Mouse (Mus musculus) embryonic facial prominence, embryonic 13.5 days (tissue): Measurements from ENCODE around the gene Rpl32. TPM values are rescaled to one million over a fixed set of nuclear protein-coding genes. Genes with fewer than 3 reads are reported as not detected.

Experiments
- ATAC-seq: fragments of 200-750 bp; cut with Nextera tagmentation; 2 replicates; pipeline ENCODE4 v1.8.0; 2017; ENCODE audit warnings: low read depth; ENCODE audit not compliant: insufficient number of reproducible peaks, insufficient read depth, low FRiP score, low TSS enrichment
- H3K27ac ChIP-seq: fragments of 300-500 bp; sonication (generic); 2 replicates; pipeline ENCODE4 v1.5.1; 2015; ENCODE audit warnings: moderate library complexity, mild to moderate bottlenecking, inconsistent platforms
- H3K27me3 ChIP-seq: fragments of 300-500 bp; sonication (generic); 2 replicates; pipeline ENCODE4 v1.6.1; 2015; ENCODE audit warnings: mild to moderate bottlenecking, inconsistent platforms
- H3K36me3 ChIP-seq: fragments of 300-500 bp; sonication (generic); 2 replicates; pipeline ENCODE4 v1.6.1; 2015; ENCODE audit warnings: mild to moderate bottlenecking, inconsistent platforms
- H3K4me1 ChIP-seq: fragments of 300-500 bp; sonication (generic); 2 replicates; pipeline ENCODE4 v1.6.1; 2015; ENCODE audit warnings: inconsistent platforms
- H3K4me2 ChIP-seq: fragments of 300-500 bp; sonication (generic); 2 replicates; pipeline ENCODE4 v1.6.1; 2015; ENCODE audit warnings: moderate library complexity, mild to moderate bottlenecking, inconsistent platforms
- H3K4me3 ChIP-seq: fragments of 300-500 bp; sonication (generic); 2 replicates; pipeline ENCODE4 v1.5.1; 2015; ENCODE audit warnings: mild to moderate bottlenecking, inconsistent platforms
- H3K9ac ChIP-seq: fragments of 300-500 bp; sonication (generic); 2 replicates; pipeline ENCODE4 v1.6.1; 2015; ENCODE audit warnings: mild to moderate bottlenecking, inconsistent platforms
- H3K9me3 ChIP-seq: fragments of 300-500 bp; sonication (generic); 2 replicates; pipeline ENCODE4 v1.6.1; 2016; ENCODE audit warnings: inconsistent platforms
- WGBS: fragments of 180-500 bp; shearing (Covaris S2); methylation state at CpG from one replicate; pipeline ENCODE4 v1.1.7; 2015; ENCODE audit warnings: mixed read lengths; 5-methylcytosine and 5-hydroxymethylcytosine counted together
- polyA plus RNA-seq: library from polyadenylated mRNA; unstranded; fragments of >200 nt; fragmentation: Nextera tagmentation; extraction: Ambion mirVana; gene quantifications from 2 replicates; pipeline ENCODE4 v1.2.1, GENCODE M21; 2015

Gene Rpl32
- polyA plus RNA-seq, 1 experiment from 2014 or later = 2,526 TPM

GRCm38 (mm10) chr6:115775838-115776237, 32.7 kb downstream of the Rpl32 start:
- no peak for ATAC-seq
- Histone ChIP-seq H3K9ac (peak overlapping the region; percentile 86), H3K4me3 (peak overlapping the region; percentile 81), H3K27me3 (no peaks in the 10 kb centered on the region), H3K4me2 (peak overlapping the region; percentile 93), H3K9me3 (no peaks in the 10 kb centered on the region), H3K4me1 (peaks cover 23% of the 10 kb centered on the region), H3K27ac (peak overlapping the region; percentile 88), H3K36me3 (peaks cover 25% of the 10 kb centered on the region)
- 46% methylated on average over 3 of the region's 3 CpGs for WGBS

GRCm38 (mm10) chr6:115774501-115774921, 34.0 kb downstream of the Rpl32 start, which contains the start of gene Cand2:
Cand2 (plus strand) TSS chr6:115774538.
- Histone ChIP-seq H3K27me3 (no peaks in the 10 kb centered on the region), H3K9me3 (no peaks in the 10 kb centered on the region), H3K27ac (peak within 1 kb of the TSS; percentile 88), H3K4me3 (peak within 1 kb of the TSS; percentile 81), H3K4me1 (peaks cover 23% of the 10 kb centered on the region), H3K9ac (peak within 1 kb of the TSS; percentile 86), H3K36me3 (peaks cover 12% of the 10 kb centered on the region), H3K4me2 (peak within 1 kb of the TSS; percentile 93)
- peak; percentile 81 for ATAC-seq
- 0% methylated on average over 21 of the region's 28 CpGs for WGBS

- peak; percentile 70; the same call in 1 of the 2 replicates for ATAC-seq
- Histone ChIP-seq H3K9ac (peak overlapping the region; percentile 66), H3K27me3 (no peaks in the 10 kb centered on the region), H3K4me2 (peak overlapping the region; percentile 93), H3K4me1 (peaks cover 23% of the 10 kb centered on the region), H3K4me3 (peak overlapping the region; percentile 81), H3K9me3 (no peaks in the 10 kb centered on the region), H3K27ac (peak overlapping the region; percentile 73), H3K36me3 (peaks cover 9% of the 10 kb centered on the region)
- 2% methylated on average over 14 of the region's 14 CpGs for WGBS
Measured at GRCm38 (mm10) chr6:115773966-115774413, 34.6 kb downstream of the Rpl32 start.

GRCm38 (mm10) chr6:115772604-115773003, 35.9 kb downstream of the Rpl32 start:
- no peaks in the 10 kb centered on the region; the same call in 1 of the 2 replicates for H3K36me3 ChIP-seq
- no peak overlapping the region for H3K4me3 ChIP-seq
- ATAC-seq = no peak
- no peaks in the 10 kb centered on the region for H3K9me3 ChIP-seq
- no peaks in the 10 kb centered on the region for H3K27me3 ChIP-seq
- H3K4me1 ChIP-seq = peaks cover 23% of the 10 kb centered on the region
- H3K4me2 ChIP-seq = no peak overlapping the region
- H3K9ac ChIP-seq = no peak overlapping the region
- no peak overlapping the region for H3K27ac ChIP-seq
- 89% methylated on average over 1 of the region's 1 CpGs for WGBS

GRCm38 (mm10) chr6:115772201-115772600, 36.3 kb downstream of the Rpl32 start:
- Histone ChIP-seq H3K4me3 (no peak overlapping the region), H3K36me3 (no peaks in the 10 kb centered on the region), H3K4me2 (no peak overlapping the region), H3K4me1 (peaks cover 23% of the 10 kb centered on the region), H3K9ac (no peak overlapping the region), H3K27me3 (no peaks in the 10 kb centered on the region), H3K27ac (no peak overlapping the region), H3K9me3 (no peaks in the 10 kb centered on the region)
- ATAC-seq = no peak
- WGBS = 78% methylated on average over 6 of the region's 6 CpGs

- Histone ChIP-seq H3K36me3 (no peaks in the 10 kb centered on the region), H3K9me3 (no peaks in the 10 kb centered on the region), H3K27ac (no peak overlapping the region), H3K4me1 (peaks cover 10% of the 10 kb centered on the region), H3K4me3 (no peak overlapping the region), H3K27me3 (no peaks in the 10 kb centered on the region), H3K9ac (no peak overlapping the region), H3K4me2 (no peak overlapping the region)
- 63% methylated on average over 4 of the region's 4 CpGs for WGBS
- ATAC-seq = no peak
Measured at GRCm38 (mm10) chr6:115770852-115771251, 37.7 kb downstream of the Rpl32 start.

GRCm38 (mm10) chr6:115770059-115770670, 38.4 kb downstream of the Rpl32 start:
- Histone ChIP-seq H3K36me3 (no peaks in the 10 kb centered on the region), H3K27ac (no peak overlapping the region)
- WGBS = 82% methylated on average over 20 of the region's 20 CpGs

GRCm38 (mm10) chr6:115768207-115768606, 40.3 kb downstream of the Rpl32 start:
- H3K9ac ChIP-seq = no peak overlapping the region
- H3K27me3 ChIP-seq = no peaks in the 10 kb centered on the region
- ATAC-seq = no peak
- no peaks in the 10 kb centered on the region for H3K36me3 ChIP-seq
- H3K9me3 ChIP-seq = no peaks in the 10 kb centered on the region
- no peak overlapping the region for H3K4me3 ChIP-seq
- no peak overlapping the region for H3K4me2 ChIP-seq
- 75% methylated on average over 4 of the region's 4 CpGs for WGBS
- peaks cover 11% of the 10 kb centered on the region for H3K4me1 ChIP-seq
- no peak overlapping the region for H3K27ac ChIP-seq

More at GRCm38 (mm10) chr6:115770059-115770670, 38.4 kb downstream of the Rpl32 start:
- Histone ChIP-seq H3K9me3 (no peaks in the 10 kb centered on the region), H3K27me3 (no peaks in the 10 kb centered on the region), H3K9ac (no peak overlapping the region), H3K4me3 (no peak overlapping the region), H3K4me2 (no peak overlapping the region), H3K4me1 (peaks cover 3% of the 10 kb centered on the region)
- ATAC-seq = no peak

GRCm38 (mm10) chr6:115767357-115767756, 41.2 kb downstream of the Rpl32 start:
- Histone ChIP-seq H3K9ac (no peak overlapping the region), H3K27ac (no peak overlapping the region), H3K27me3 (no peaks in the 10 kb centered on the region), H3K9me3 (no peaks in the 10 kb centered on the region), H3K4me2 (no peak overlapping the region), H3K4me3 (no peak overlapping the region), H3K4me1 (peaks cover 14% of the 10 kb centered on the region), H3K36me3 (no peaks in the 10 kb centered on the region)
- WGBS = 43% methylated on average over 9 of the region's 9 CpGs
- no peak for ATAC-seq

GRCm38 (mm10) chr6:115764179-115764578, 44.4 kb downstream of the Rpl32 start:
- 9% methylated on average over 7 of the region's 7 CpGs for WGBS
- H3K9ac ChIP-seq = no peak overlapping the region
- peak overlapping the region; percentile 14 for H3K4me2 ChIP-seq
- H3K4me1 ChIP-seq = peaks cover 22% of the 10 kb centered on the region
- peak overlapping the region; percentile 90 for H3K27ac ChIP-seq
- no peaks in the 10 kb centered on the region for H3K9me3 ChIP-seq
- ATAC-seq = peak; percentile 83
- H3K27me3 ChIP-seq = no peaks in the 10 kb centered on the region
- no peak overlapping the region for H3K4me3 ChIP-seq
- no peaks in the 10 kb centered on the region for H3K36me3 ChIP-seq

- H3K4me2 ChIP-seq = peak within 1 kb of the TSS; percentile 24; the same call in 1 of the 2 replicates
- H3K27ac ChIP-seq = peak within 1 kb of the TSS; percentile 58; the same call in 1 of the 2 replicates
- no peak for ATAC-seq
Measured at GRCm38 (mm10) chr6:115761995-115762756, 46.4 kb downstream of the Rpl32 start, which contains the start of gene Tmem40. Tmem40 (minus strand) TSS chr6:115762410.

More at GRCm38 (mm10) chr6:115761995-115762756, 46.4 kb downstream of the Rpl32 start, which contains the start of gene Tmem40:
- Histone ChIP-seq H3K4me3 (no peak within 1 kb of the TSS), H3K4me1 (peaks cover 27% of the 10 kb centered on the region), H3K27me3 (no peaks in the 10 kb centered on the region), H3K9me3 (no peaks in the 10 kb centered on the region), H3K9ac (no peak within 1 kb of the TSS), H3K36me3 (no peaks in the 10 kb centered on the region)
- 3% methylated on average over 9 of the region's 9 CpGs for WGBS
